Mouse (Mus musculus): ENCODE measurements at regions not wholly inside any gene's neighbourhood (a gene's known extent, or its start where the extent isn't known, plus 50 kb on each side); places are given as distances from the start of the nearest gene placed in this dataset.
A peak's percentile ranks its signal among the peaks of the same experiment; 100 is the strongest.
"Not testable (repeated sequence)": the region's sequence is repeated elsewhere in the genome, so short reads cannot be mapped to it uniquely, and the experiment has no call there.

- Histone ChIP-seq H3K4me3 (ENCODE audit: low read length) (no peak overlapping the region), H3K4me2 (ENCODE audit: low read depth, low read length) (no peak overlapping the region), H3K4me1 (ENCODE audit: control insufficient read depth, insufficient read depth, low read length) (no peaks in the 10 kb centered on the region), H3K27ac (ENCODE audit: low read length) (no peak overlapping the region), H3K9ac (ENCODE audit: low read depth, low read length) (no peak overlapping the region), H3K36me3 (ENCODE audit: control insufficient read depth, insufficient read depth, low read length) (no peaks in the 10 kb centered on the region), H3K9me3 (ENCODE audit: control insufficient read depth, low read length) (no peaks in the 10 kb centered on the region), H3K27me3 (replicated peaks; ENCODE audit: control insufficient read depth, insufficient read depth, low read length) (no peaks in the 10 kb centered on the region)
- WGBS = 61% methylated on average over 5 of the region's 5 CpGs
- ATAC-seq = no peak
These were observed 125.3 kb downstream of the Gipc2 start for GRCm38 (mm10) chr3:152040751-152041150.

- not testable (repeated sequence) for H3K4me3 ChIP-seq (ENCODE audit: low read length); H3K4me2 ChIP-seq (ENCODE audit: low read depth, low read length); H3K9ac ChIP-seq (ENCODE audit: low read depth, low read length); H3K27ac ChIP-seq (ENCODE audit: low read length); H3K36me3 ChIP-seq (ENCODE audit: control insufficient read depth, insufficient read depth, low read length); H3K27me3 ChIP-seq (replicated peaks; ENCODE audit: control insufficient read depth, insufficient read depth, low read length); H3K9me3 ChIP-seq (ENCODE audit: control insufficient read depth, low read length); H3K4me1 ChIP-seq (ENCODE audit: control insufficient read depth, insufficient read depth, low read length)
- 66% methylated on average over 5 of the region's 5 CpGs for WGBS
- peak; percentile 85 for ATAC-seq
These were observed 129.2 kb downstream of the Gipc2 start for GRCm38 (mm10) chr3:152036819-152037218.

GRCm38 (mm10) chr3:152035416-152035815 is 130.6 kb downstream of the Gipc2 start:
- 79% methylated on average over 5 of the region's 5 CpGs for WGBS
- Histone ChIP-seq H3K27ac (ENCODE audit: low read length) (no peak overlapping the region), H3K9ac (ENCODE audit: low read depth, low read length) (no peak overlapping the region), H3K9me3 (ENCODE audit: control insufficient read depth, low read length) (no peaks in the 10 kb centered on the region), H3K4me2 (ENCODE audit: low read depth, low read length) (no peak overlapping the region), H3K4me1 (ENCODE audit: control insufficient read depth, insufficient read depth, low read length) (no peaks in the 10 kb centered on the region), H3K4me3 (ENCODE audit: low read length) (no peak overlapping the region), H3K27me3 (replicated peaks; ENCODE audit: control insufficient read depth, insufficient read depth, low read length) (no peaks in the 10 kb centered on the region), H3K36me3 (ENCODE audit: control insufficient read depth, insufficient read depth, low read length) (no peaks in the 10 kb centered on the region)
- no peak for ATAC-seq

GRCm38 (mm10) chr3:152034686-152035085 is 131.3 kb downstream of the Gipc2 start:
- no peak overlapping the region for H3K4me3 ChIP-seq (ENCODE audit: low read length)
- H3K36me3 ChIP-seq (ENCODE audit: control insufficient read depth, insufficient read depth, low read length) = no peaks in the 10 kb centered on the region
- WGBS = 86% methylated on average over 10 of the region's 10 CpGs
- no peak for ATAC-seq
- no peak overlapping the region for H3K27ac ChIP-seq (ENCODE audit: low read length)
- H3K27me3 ChIP-seq (replicated peaks; ENCODE audit: control insufficient read depth, insufficient read depth, low read length) = no peaks in the 10 kb centered on the region
- H3K9me3 ChIP-seq (ENCODE audit: control insufficient read depth, low read length) = no peaks in the 10 kb centered on the region
- no peak overlapping the region for H3K9ac ChIP-seq (ENCODE audit: low read depth, low read length)
- no peaks in the 10 kb centered on the region for H3K4me1 ChIP-seq (ENCODE audit: control insufficient read depth, insufficient read depth, low read length)
- H3K4me2 ChIP-seq (ENCODE audit: low read depth, low read length) = no peak overlapping the region

- 78% methylated on average over 2 of the region's 2 CpGs for whole genome bisulfite sequencing
- no peaks in the 10 kb centered on the region for H3K4me1 ChIP-seq (ENCODE audit: control insufficient read depth, insufficient read depth, low read length)
- H3K4me3 ChIP-seq (ENCODE audit: low read length) = no peak overlapping the region
- no peaks in the 10 kb centered on the region for H3K9me3 ChIP-seq (ENCODE audit: control insufficient read depth, low read length)
- H3K9ac ChIP-seq (ENCODE audit: low read depth, low read length) = no peak overlapping the region
- H3K36me3 ChIP-seq (ENCODE audit: control insufficient read depth, insufficient read depth, low read length) = no peaks in the 10 kb centered on the region
- no peaks in the 10 kb centered on the region for H3K27me3 ChIP-seq (replicated peaks; ENCODE audit: control insufficient read depth, insufficient read depth, low read length)
- no peak for ATAC-seq
- H3K27ac ChIP-seq (ENCODE audit: low read length) = no peak overlapping the region
- H3K4me2 ChIP-seq (ENCODE audit: low read depth, low read length) = no peak overlapping the region
These were observed 131.8 kb downstream of the Gipc2 start for GRCm38 (mm10) chr3:152034221-152034620.

- H3K9me3 ChIP-seq (ENCODE audit: control insufficient read depth, low read length) = no peaks in the 10 kb centered on the region
- WGBS = 57% methylated on average over 3 of the region's 3 CpGs
- no peak overlapping the region for H3K27ac ChIP-seq (ENCODE audit: low read length)
- no peak overlapping the region for H3K9ac ChIP-seq (ENCODE audit: low read depth, low read length)
- no peak overlapping the region for H3K4me2 ChIP-seq (ENCODE audit: low read depth, low read length)
- no peaks in the 10 kb centered on the region for H3K36me3 ChIP-seq (ENCODE audit: control insufficient read depth, insufficient read depth, low read length)
- no peak for ATAC-seq
- H3K27me3 ChIP-seq (replicated peaks; ENCODE audit: control insufficient read depth, insufficient read depth, low read length) = no peaks in the 10 kb centered on the region
- no peaks in the 10 kb centered on the region for H3K4me1 ChIP-seq (ENCODE audit: control insufficient read depth, insufficient read depth, low read length)
- no peak overlapping the region for H3K4me3 ChIP-seq (ENCODE audit: low read length)
These were observed 133.2 kb downstream of the Gipc2 start for GRCm38 (mm10) chr3:152032663-152033318.

GRCm38 (mm10) chr3:152028695-152029094 is 137.3 kb downstream of the Gipc2 start:
- no peak overlapping the region for H3K27ac ChIP-seq (ENCODE audit: low read length)
- ATAC-seq = no peak
- H3K27me3 ChIP-seq (replicated peaks; ENCODE audit: control insufficient read depth, insufficient read depth, low read length) = no peaks in the 10 kb centered on the region
- H3K4me3 ChIP-seq (ENCODE audit: low read length) = no peak overlapping the region
- no peak overlapping the region for H3K9ac ChIP-seq (ENCODE audit: low read depth, low read length)
- H3K36me3 ChIP-seq (ENCODE audit: control insufficient read depth, insufficient read depth, low read length) = no peaks in the 10 kb centered on the region
- no peaks in the 10 kb centered on the region for H3K4me1 ChIP-seq (ENCODE audit: control insufficient read depth, insufficient read depth, low read length)
- H3K9me3 ChIP-seq (ENCODE audit: control insufficient read depth, low read length) = no peaks in the 10 kb centered on the region
- no peak overlapping the region for H3K4me2 ChIP-seq (ENCODE audit: low read depth, low read length)
- 47% methylated on average over 1 of the region's 1 CpGs for WGBS

GRCm38 (mm10) chr3:152026034-152026433 is 140.0 kb downstream of the Gipc2 start:
- Histone ChIP-seq H3K9me3 (ENCODE audit: control insufficient read depth, low read length) (no peaks in the 10 kb centered on the region), H3K9ac (ENCODE audit: low read depth, low read length) (no peak overlapping the region), H3K4me1 (ENCODE audit: control insufficient read depth, insufficient read depth, low read length) (no peaks in the 10 kb centered on the region), H3K36me3 (ENCODE audit: control insufficient read depth, insufficient read depth, low read length) (no peaks in the 10 kb centered on the region), H3K27me3 (replicated peaks; ENCODE audit: control insufficient read depth, insufficient read depth, low read length) (no peaks in the 10 kb centered on the region), H3K4me3 (ENCODE audit: low read length) (no peak overlapping the region), H3K4me2 (ENCODE audit: low read depth, low read length) (no peak overlapping the region), H3K27ac (ENCODE audit: low read length) (no peak overlapping the region)
- ATAC-seq = no peak
- 90% methylated on average over 4 of the region's 4 CpGs for WGBS

- Histone ChIP-seq H3K9ac (ENCODE audit: low read depth, low read length) (no peak overlapping the region), H3K9me3 (ENCODE audit: control insufficient read depth, low read length) (no peaks in the 10 kb centered on the region), H3K36me3 (ENCODE audit: control insufficient read depth, insufficient read depth, low read length) (no peaks in the 10 kb centered on the region), H3K4me3 (ENCODE audit: low read length) (no peak overlapping the region), H3K4me1 (ENCODE audit: control insufficient read depth, insufficient read depth, low read length) (no peaks in the 10 kb centered on the region), H3K4me2 (ENCODE audit: low read depth, low read length) (no peak overlapping the region), H3K27me3 (replicated peaks; ENCODE audit: control insufficient read depth, insufficient read depth, low read length) (no peaks in the 10 kb centered on the region), H3K27ac (ENCODE audit: low read length) (no peak overlapping the region)
- 70% methylated on average over 8 of the region's 8 CpGs for WGBS
- ATAC-seq = no peak
These were observed 140.9 kb downstream of the Gipc2 start for GRCm38 (mm10) chr3:152025122-152025521.

GRCm38 (mm10) chr3:152006747-152007146 is 159.3 kb downstream of the Gipc2 start:
- no peak overlapping the region for H3K9ac ChIP-seq (ENCODE audit: low read depth, low read length)
- no peaks in the 10 kb centered on the region for H3K27me3 ChIP-seq (replicated peaks; ENCODE audit: control insufficient read depth, insufficient read depth, low read length)
- no peak overlapping the region for H3K4me2 ChIP-seq (ENCODE audit: low read depth, low read length)
- WGBS = 64% methylated on average over 4 of the region's 4 CpGs
- no peaks in the 10 kb centered on the region for H3K36me3 ChIP-seq (ENCODE audit: control insufficient read depth, insufficient read depth, low read length)
- H3K9me3 ChIP-seq (ENCODE audit: control insufficient read depth, low read length) = no peaks in the 10 kb centered on the region
- H3K4me3 ChIP-seq (ENCODE audit: low read length) = no peak overlapping the region
- H3K27ac ChIP-seq (ENCODE audit: low read length) = no peak overlapping the region
- H3K4me1 ChIP-seq (ENCODE audit: control insufficient read depth, insufficient read depth, low read length) = no peaks in the 10 kb centered on the region
- no peak for ATAC-seq
